Mouse (Mus musculus) left cerebral cortex, adult 11 months (tissue): ENCODE data around the gene Per3.
"Not testable (repeated sequence)": the region's sequence is repeated elsewhere in the genome, so short reads cannot be mapped to it uniquely, and the experiment has no call there.

Experiments used
- DNase-seq: peaks from one replicate; pipeline ENCODE4 v3.0.0; 2022; ENCODE audit warnings: low spot score

Gene Per3

GRCm38 (mm10) chr4:151024152-151024551 is 20.3 kb downstream of the Per3 start:
- DNase-seq: no peak

GRCm38 (mm10) chr4:151017356-151017755 is 27.1 kb downstream of the Per3 start:
- DNase-seq: not testable (repeated sequence)

GRCm38 (mm10) chr4:151015946-151016345 is 28.5 kb downstream of the Per3 start:
- DNase-seq: no peak

GRCm38 (mm10) chr4:151010316-151010715 is 34.1 kb downstream of the Per3 start:
- DNase-seq: no peak

- peak; percentile 13 for DNase-seq
Observed at GRCm38 (mm10) chr4:151006945-151007344, 37.5 kb downstream of the Per3 start.

DNA sequence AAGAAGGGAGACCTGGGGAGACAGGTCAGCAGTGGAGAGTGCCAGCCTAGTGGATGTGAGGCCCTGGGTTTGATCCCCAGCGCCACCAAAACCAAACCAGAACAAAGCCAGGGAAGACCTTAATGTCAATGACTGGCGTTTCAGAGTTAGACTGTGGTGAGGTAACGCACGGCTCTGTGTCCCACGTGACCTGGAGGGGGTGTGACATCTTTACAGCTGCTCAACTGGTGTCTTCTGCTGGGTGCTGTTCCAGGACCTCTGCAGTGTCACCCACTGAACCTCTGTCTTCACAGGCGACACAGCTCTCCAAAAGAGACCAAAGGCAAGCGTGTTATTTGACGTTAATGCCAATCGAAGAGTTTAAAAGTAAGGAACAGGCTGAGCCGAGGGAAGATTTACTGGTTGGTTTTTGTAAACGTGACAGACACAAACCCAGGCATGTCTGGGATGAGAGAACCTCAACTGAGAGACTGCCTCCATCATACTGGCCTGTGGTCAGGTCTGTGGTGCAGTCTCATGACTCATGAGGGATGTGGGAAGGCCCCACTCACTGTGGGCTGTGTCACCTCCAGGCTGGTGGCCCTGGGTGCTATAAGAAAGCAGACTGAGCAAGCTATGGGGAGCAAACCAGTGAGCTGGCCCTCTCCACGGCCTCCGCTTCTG is 38.7 kb downstream of the Per3 start:
- no peak for DNase-seq

- DNase-seq: no peak
Observed at GRCm38 (mm10) chr4:151001397-151001796, 43.1 kb downstream of the Per3 start.

DNA sequence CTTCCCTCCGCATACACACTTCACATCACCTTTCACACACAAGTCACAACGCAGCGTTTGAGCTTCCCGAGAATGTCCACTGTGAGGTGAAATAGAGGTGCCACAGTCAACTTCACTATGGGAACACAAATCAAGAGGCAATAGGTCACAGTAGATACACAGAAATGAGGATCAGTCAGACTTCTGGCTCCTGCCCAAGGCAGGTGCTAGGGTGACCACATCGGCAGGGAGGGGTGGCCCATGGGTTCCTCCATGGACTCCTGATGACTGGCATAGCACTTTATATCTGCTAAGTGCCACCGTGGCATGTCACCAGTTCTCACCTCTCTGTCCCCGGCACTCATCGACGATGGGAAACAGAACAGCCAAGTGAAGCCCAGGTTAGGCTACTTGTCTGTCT is 45.8 kb downstream of the Per3 start:
- DNase-seq: no peak

DNA sequence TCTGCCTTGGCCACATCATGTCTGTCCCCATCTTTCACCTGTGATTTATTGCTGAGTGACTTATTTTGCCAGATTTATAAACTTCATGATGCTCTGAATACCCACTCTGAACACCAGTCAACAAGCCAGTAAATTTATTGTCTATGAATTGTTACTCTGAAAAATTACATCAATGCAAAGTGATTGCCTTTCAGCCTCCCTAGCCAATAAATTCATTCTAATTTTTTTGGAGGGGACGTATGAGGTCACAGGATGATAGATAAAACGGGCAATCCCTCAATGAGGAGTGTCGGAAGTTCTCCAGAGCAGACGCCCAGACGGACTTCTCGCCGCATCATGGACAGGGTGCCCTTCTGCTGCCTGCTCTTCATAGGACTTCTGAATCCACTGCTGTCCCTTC is 47.7 kb downstream of the Per3 start, which contains the start of gene Uts2:
Gene Uts2, plus strand, starts transcription at position 301 of the 400 bp plus-strand sequence.
- DNase-seq: no peak

DNA sequence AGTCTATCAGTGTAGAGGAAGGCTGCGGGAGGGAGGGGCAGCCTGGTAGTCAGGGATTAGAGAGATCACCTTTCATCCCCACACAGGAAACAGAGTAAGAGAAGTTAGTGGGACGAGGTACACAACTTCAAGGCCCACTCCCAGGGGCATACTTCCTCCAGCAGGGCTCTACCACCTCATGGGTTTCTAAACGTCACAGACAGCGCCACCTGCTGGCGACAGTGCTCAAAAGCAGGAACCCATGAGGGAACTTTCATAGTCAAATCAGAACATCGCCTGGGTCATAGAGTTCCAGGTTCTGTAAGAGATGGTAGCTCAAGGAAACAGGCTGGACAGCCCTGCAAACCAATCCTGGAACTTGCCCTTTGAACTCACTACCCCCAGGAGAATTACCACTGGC is 54.3 kb downstream of the Per3 start:
- no peak for DNase-seq

DNA sequence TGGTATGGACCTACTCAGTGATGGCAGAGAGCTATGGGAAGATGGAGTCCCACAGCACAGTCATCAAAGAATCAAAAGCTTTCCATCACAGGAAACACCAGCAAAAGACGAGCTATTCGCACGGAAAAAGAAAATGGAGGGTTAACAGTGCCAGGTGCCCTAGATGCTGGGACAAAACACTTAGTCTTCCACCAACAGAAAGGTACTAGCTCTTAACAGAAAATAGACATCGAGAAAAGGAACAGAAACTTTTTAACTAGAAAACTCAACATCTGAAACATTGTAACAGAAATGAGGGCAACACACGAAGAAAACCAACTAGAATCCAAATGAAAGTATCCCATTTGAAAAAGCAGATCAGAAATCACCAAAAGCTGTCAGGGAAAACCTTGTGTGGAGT is 64.3 kb downstream of the Per3 start:
- no peak for DNase-seq

GRCm38 (mm10) chr4:150979455-150979854 is 65.0 kb downstream of the Per3 start:
- no peak for DNase-seq

- no peak for DNase-seq
Observed at GRCm38 (mm10) chr4:150978156-150978910, 66.1 kb downstream of the Per3 start.

- no peak for DNase-seq
Observed at GRCm38 (mm10) chr4:150975145-150975544, 69.3 kb downstream of the Per3 start.

DNA sequence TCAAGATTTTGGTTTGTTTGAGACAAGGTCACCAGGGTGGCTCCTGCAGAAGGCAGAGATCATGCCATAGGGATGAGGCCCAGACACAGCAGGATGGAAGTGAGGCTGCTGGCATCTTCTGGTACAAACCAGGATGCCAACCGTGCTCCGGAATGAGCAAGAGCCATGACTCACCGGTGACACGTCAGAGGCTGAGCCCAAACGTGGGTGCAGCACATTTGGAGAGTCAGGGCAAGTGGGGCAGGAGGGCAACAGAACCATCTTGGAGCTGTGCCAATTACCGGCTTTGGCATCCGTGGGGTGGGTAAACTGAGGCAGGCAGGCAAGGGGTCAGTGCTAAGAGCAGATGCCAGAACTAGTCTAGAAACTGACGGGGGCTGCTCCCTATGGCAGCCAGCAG is 71.2 kb downstream of the Per3 start:
- DNase-seq: no peak

DNA sequence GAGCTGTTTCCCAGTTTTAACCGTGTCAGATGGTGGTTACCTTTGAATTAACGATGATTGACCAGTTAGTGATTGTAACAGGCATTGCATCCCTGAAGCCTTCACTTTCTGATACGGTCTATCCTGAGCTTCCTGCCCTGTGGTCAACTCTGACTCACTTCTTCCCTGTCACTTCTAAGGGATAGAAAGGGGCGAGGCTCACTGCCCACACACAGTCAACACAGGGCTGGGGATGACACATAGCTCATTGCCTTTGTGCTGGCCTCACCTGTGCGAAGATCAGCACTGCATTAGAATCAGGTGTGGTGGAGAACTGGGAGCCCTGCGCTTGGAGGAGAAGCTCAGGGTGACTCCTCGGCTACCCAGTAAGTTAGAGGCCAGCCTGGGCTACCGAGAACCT is 75.5 kb downstream of the Per3 start:
- DNase-seq: no peak

DNA sequence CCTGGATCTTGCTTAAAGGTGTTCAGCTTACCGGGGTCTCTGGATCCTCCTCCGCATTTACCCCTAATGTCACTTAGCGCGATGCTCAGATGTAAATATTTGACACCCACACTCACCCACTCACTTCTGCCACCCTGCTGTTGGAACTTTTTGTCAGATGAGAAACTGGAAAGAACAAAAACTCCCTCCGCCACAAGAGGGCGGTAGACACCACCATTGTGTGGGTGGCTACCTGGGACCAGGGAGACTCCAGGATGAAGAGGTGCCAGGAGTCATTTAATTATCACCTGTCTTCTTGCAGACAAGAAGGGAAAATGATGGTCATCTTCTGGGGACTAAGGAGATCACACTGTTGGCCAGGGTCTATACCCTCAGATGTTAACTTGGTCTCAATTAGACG is 77.9 kb downstream of the Per3 start:
- DNase-seq: peak; percentile 17

- DNase-seq: no peak
Observed at GRCm38 (mm10) chr4:150965555-150965951, 78.9 kb downstream of the Per3 start.

DNA sequence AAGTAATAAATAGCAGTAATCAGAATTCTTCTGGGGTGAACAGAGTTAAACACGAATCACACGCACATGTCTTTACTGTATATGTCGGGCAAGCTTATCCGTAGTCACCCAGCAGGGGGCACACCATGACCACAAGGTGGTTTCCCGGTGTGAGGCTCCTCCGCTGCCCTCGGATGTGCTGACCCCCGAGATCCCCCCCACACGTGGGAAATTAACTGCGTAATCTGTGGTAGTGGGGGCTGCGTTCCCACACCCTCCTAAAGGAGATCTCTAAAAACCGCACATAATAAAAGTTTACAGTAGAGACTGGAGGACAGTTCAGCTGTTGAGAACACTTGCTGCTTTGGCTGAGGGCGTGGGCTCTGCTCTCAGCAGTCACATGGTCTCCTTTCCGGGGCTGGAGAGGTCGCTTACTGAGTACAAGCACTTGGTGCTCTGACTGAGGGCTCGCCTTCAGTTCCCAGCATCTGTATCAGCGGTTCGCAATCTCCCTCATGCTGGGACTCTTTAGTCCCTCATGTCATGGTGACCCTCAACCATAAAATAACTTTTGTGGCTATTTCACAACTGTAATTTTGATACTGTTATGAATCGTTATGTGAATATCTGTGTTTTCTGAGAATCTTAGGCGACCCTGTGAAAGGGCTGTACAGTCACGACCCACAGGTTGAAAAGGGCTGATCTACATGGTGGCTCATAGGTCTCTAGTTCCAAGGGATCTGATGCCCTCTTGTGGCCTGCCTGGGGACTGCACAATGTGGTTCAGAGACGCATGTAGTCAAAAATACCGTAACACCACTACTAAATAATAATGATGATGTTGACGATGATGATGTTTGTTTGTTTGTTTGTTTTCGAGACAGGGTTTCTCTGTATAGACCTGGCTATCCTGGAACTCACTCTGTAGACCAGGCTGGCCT is 79.6 kb downstream of the Per3 start:
- DNase-seq: peak; percentile 64

GRCm38 (mm10) chr4:150963711-150964110 is 80.8 kb downstream of the Per3 start:
- DNase-seq: no peak

DNA sequence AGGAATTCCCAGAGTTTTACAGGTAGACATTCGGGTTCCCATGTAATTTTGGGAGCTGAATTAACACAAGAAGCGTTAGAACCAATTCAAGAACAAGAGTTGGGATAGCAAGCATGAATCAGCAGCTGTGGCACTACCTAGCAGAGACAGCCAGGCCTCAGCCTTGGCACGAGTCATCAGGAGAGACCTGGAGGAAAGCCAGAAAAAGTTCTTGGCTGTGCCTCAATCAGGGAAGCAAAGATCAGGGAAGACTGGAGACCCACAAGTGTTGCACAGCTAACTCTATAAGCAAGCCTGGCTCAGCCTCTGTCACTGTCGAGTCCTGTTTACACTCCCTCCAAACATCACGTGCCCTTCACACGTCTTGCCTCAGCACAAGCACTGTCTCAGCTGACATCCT is 82.2 kb downstream of the Per3 start:
- no peak for DNase-seq

DNA sequence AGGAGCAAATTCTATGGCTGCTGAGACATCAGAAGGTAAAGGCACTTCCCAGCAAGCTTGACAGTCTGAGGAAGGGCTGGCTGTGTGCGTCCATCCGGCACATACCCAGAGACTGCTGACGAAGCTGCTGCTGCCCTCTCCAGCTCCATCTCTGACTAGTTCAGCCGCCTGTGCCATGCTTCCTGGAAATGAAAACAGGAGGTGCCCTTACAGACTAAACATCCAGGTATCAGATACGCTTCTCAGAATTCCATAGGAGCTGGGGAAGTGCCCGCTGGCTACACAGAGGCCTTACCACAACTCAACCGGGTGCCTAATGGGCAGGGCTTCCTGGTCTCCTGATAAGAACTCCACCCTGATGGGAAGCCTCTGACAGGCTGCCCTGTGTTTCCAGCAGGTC is 85.9 kb downstream of the Per3 start:
- no peak for DNase-seq

DNA sequence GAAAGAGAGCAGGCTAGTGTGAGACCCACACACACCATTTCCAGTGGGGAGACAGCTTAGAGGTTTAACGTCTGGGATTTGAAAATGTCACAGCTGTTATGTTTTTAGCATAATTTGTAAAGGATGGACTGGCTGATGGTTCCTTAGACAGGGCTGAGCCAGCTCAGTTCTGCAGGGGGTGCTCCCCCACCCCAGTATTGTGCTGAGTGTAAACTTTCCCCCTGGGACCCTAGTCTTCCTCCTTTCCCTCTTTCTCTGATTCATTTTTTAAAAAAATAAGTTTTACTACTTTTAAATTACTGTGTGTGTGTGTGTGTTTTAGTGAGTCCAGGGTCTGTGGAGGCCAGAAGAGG is 87.4 kb downstream of the Per3 start:
- no peak for DNase-seq
